Mouse (Mus musculus): ENCODE data around the gene Sfta2. TPM values are rescaled to one million over a fixed set of nuclear protein-coding genes. Genes with fewer than 3 reads are reported as not detected.

Gene Sfta2
- polyA plus RNA-seq, 1 experiment from 2014 or later = 564 TPM

DNA sequence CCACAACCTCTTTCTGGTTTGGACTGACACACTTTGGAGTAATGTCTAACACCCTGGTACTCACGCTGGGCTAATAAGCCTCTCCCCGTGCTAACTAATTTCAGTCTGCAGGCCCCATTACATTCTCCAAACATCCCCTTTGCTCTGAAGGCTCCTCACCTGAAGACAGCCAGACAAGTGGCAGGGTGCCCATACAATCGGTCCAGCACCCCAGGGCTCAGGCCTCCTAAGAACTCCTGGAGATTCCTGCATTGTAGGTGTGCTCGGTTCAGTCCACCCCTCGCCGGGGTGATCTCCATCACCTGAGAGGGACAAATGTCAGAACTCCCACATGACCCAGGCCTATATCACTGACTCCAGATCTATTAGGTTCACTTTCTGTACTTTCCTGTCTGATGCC, 71.2 kb downstream of the Sfta2 start:
- ATAC-seq (no peak), DNase-seq (ENCODE audit: low spot score) (no peak)
- Histone ChIP-seq H3K4me1 (ENCODE audit: insufficient read depth, low read depth, low read length) (0 out of 2 replicates have a peak, but pooled peaks cover 6% of the 10 kb centered on the region), H3K4me2 (replicated peaks; ENCODE audit: low read depth, low read length) (no peak overlapping the region), H3K4me3 (ENCODE audit: low read depth, low read length) (no peak overlapping the region), H3K36me3 (ENCODE audit: insufficient read depth, low read length) (no peaks in the 10 kb centered on the region), H3K27ac (ENCODE audit: low read length) (no peak overlapping the region), H3K9me3 (ENCODE audit: low read length) (no peaks in the 10 kb centered on the region), H3K27me3 (replicated peaks; ENCODE audit: insufficient read depth, low read length) (no peaks in the 10 kb centered on the region), H3K9ac (replicated peaks; ENCODE audit: low read depth) (no peak overlapping the region)
- 79% methylated on average over 6 of the region's 6 CpGs for WGBS
- TF ChIP-seq CTCF (IDR thresholded peaks at IDR 0.05) = no peak
- TF ChIP-seq EP300 (IDR thresholded peaks at IDR 0.05) = no peak

DNA sequence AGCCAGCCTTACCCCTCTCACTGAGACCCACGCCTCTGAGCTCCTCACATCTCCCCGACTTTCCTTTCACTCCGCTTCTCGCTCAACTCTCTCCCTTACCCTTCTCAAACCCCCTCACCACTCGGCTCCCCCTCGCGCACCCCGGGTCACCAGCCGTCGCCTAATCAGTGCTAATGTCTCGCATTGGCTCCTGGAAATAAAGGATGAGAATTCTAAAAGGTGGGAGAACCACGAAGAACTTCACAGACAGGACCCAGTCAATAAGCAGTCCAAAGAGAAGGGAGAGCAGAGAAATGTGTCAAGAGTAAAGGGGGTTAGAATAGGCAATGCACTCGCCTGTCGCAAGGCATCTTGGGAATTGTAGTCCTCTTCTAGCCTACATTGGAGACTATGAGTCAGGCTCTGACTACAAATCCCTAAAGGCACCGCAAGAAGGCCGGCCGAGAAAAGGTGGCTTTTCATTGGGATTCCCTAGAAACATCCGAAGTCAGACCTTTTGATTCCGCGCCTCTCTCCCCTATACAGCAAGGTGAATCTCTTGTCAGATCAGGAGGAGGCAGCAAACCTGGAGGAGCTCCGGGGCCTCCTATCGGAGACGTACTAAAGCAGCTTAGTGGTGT, 72.2 kb downstream of the Sfta2 start, which contains the start of gene Gtf2h4:
Gtf2h4 (minus strand) TSS at position 324 of the 620 bp plus-strand sequence.
- Histone ChIP-seq H3K27ac (ENCODE audit: low read length) (0 out of 2 replicates have a peak within 1 kb of the TSS, but pooled peaks have one; percentile 1), H3K4me1 (ENCODE audit: insufficient read depth, low read depth, low read length) (0 out of 2 replicates have a peak, but pooled peaks cover 6% of the 10 kb centered on the region), H3K4me2 (replicated peaks; ENCODE audit: low read depth, low read length) (peak within 1 kb of the TSS; percentile 70), H3K9ac (replicated peaks; ENCODE audit: low read depth) (peak within 1 kb of the TSS; percentile 82), H3K36me3 (ENCODE audit: insufficient read depth, low read length) (no peaks in the 10 kb centered on the region), H3K4me3 (ENCODE audit: low read depth, low read length) (peak within 1 kb of the TSS; percentile 55), H3K27me3 (replicated peaks; ENCODE audit: insufficient read depth, low read length) (no peaks in the 10 kb centered on the region), H3K9me3 (ENCODE audit: low read length) (no peaks in the 10 kb centered on the region)
- under 1% methylated on average over 23 of the region's 23 CpGs for WGBS
- DNase-seq (ENCODE audit: low spot score) (peak; percentile 98), ATAC-seq (peak; percentile 99)
- TF ChIP-seq CTCF (IDR thresholded peaks at IDR 0.05) (0 out of 2 replicates have a peak, but pooled peaks have one; percentile 26), EP300 (IDR thresholded peaks at IDR 0.05) (no peak)

DNA sequence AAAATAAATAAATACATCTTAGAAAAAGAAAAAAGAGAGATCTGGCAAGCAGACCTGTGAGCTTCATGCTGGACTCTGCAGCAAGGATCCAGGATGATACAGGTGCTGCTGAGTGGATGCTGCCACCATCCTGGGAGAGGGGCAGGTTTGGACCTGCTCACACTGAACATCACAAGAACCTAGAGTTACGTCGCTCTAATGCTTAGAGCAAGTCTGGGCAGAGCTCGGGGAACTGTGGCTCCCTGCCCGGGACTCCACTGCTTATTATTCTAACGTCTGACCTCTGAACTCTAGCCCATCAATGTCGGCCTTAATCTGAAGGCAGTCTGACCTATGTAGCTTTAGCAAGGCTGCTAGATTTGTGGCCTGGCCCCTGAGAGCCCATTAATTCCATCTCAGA, 79.2 kb downstream of the Sfta2 start:
- TF ChIP-seq CTCF (IDR thresholded peaks at IDR 0.05) (no peak), EP300 (IDR thresholded peaks at IDR 0.05) (no peak)
- WGBS = 22% methylated on average over 6 of the region's 6 CpGs
- no peaks in the 10 kb centered on the region for H3K9me3 ChIP-seq (ENCODE audit: low read length)
- no peaks in the 10 kb centered on the region for H3K4me1 ChIP-seq (ENCODE audit: insufficient read depth, low read depth, low read length)
- H3K27ac ChIP-seq (ENCODE audit: low read length) = no peak overlapping the region
- H3K36me3 ChIP-seq (ENCODE audit: insufficient read depth, low read length) = 0 out of 2 replicates have a peak, but pooled peaks cover 12% of the 10 kb centered on the region
- no peak overlapping the region for H3K4me3 ChIP-seq (ENCODE audit: low read depth, low read length)
- H3K27me3 ChIP-seq (replicated peaks; ENCODE audit: insufficient read depth, low read length) = no peaks in the 10 kb centered on the region
- no peak overlapping the region for H3K9ac ChIP-seq (replicated peaks; ENCODE audit: low read depth)
- ATAC-seq (no peak), DNase-seq (ENCODE audit: low spot score) (no peak)
- no peak overlapping the region for H3K4me2 ChIP-seq (replicated peaks; ENCODE audit: low read depth, low read length)

DNA sequence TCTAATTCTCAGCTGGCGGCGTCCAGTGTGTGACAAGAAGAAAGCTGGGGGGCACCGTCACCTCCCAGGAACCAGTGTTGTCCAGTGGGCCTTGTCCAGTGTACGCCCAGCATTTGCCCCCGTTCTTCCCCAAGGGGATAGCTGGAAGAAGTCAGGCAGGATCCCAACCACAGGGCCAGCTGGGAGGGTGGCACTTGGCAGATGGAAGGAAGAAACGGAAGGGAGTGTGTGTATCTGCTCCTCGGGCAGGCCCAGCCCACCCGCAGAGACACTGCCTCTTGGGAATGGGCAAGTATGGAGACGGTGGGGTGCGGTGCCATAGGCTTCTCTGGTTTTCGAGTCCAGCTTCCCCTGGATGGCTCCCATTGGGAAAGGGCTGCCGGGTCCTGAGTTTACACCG, 80.6 kb downstream of the Sfta2 start:
- Histone ChIP-seq H3K4me1 (ENCODE audit: insufficient read depth, low read depth, low read length) (no peaks in the 10 kb centered on the region), H3K4me3 (ENCODE audit: low read depth, low read length) (no peak overlapping the region), H3K27ac (ENCODE audit: low read length) (no peak overlapping the region), H3K27me3 (replicated peaks; ENCODE audit: insufficient read depth, low read length) (no peaks in the 10 kb centered on the region), H3K36me3 (ENCODE audit: insufficient read depth, low read length) (peaks cover 17% of the 10 kb centered on the region; the same call in 1 of the 2 replicates), H3K4me2 (replicated peaks; ENCODE audit: low read depth, low read length) (no peak overlapping the region), H3K9ac (replicated peaks; ENCODE audit: low read depth) (no peak overlapping the region), H3K9me3 (ENCODE audit: low read length) (no peaks in the 10 kb centered on the region)
- TF ChIP-seq EP300 (IDR thresholded peaks at IDR 0.05) (no peak), CTCF (IDR thresholded peaks at IDR 0.05) (no peak)
- DNase-seq (ENCODE audit: low spot score) = no peak
- WGBS = 83% methylated on average over 13 of the region's 13 CpGs
- no peak for ATAC-seq

GRCm38 (mm10) chr17:35685061-35685460, 83.7 kb downstream of the Sfta2 start:
- H3K27me3 ChIP-seq (replicated peaks; ENCODE audit: insufficient read depth, low read length) = no peaks in the 10 kb centered on the region
- no peaks in the 10 kb centered on the region for H3K4me1 ChIP-seq (ENCODE audit: insufficient read depth, low read depth, low read length)
- H3K27ac ChIP-seq (ENCODE audit: low read length) = no peak overlapping the region
- no peak for DNase-seq (ENCODE audit: low spot score)
- 74% methylated on average over 9 of the region's 9 CpGs for WGBS
- H3K36me3 ChIP-seq (ENCODE audit: insufficient read depth, low read length) = peaks cover 28% of the 10 kb centered on the region; the same call in 1 of the 2 replicates
- H3K9ac ChIP-seq (replicated peaks; ENCODE audit: low read depth) = no peak overlapping the region
- no peaks in the 10 kb centered on the region for H3K9me3 ChIP-seq (ENCODE audit: low read length)
- TF ChIP-seq EP300 (IDR thresholded peaks at IDR 0.05) = no peak
- H3K4me3 ChIP-seq (ENCODE audit: low read depth, low read length) = no peak overlapping the region
- no peak for ATAC-seq
- H3K4me2 ChIP-seq (replicated peaks; ENCODE audit: low read depth, low read length) = no peak overlapping the region

DNA sequence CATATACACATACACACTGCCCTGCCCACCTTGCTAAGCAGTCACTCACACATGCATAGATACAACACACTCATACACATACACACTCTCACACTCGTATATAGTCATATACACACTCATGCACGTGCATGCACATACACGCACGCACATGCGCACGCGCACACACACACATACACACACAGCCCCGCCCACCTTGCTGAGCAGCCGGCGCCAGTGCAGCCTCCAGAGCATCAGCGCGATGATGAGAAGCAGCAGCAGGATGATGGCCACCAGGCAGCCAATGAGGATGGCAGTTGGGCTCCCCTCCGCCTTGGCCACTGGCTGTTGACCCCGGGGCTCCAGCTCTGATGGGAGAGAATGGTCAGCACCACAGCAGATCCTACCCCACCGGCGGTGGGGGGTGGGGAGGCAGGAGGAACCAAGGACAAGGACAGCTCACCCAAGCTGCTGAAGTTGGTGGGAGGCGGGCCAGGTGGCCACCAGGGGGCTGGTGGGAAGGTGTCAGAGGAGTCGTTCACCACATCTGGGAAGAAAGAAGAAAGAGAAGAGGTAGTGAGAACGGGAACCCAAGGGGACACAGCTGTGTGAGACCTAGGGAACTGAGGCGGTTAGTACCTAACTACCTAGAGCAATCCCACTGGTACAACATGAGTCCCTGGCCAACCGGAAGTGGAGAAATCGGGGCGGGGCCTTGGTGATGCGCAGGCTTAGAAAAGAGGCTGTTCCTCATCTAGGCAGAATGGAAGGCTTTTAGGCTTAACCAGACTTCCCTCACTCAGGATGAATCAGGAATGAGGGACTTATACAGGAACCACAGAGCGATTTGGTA, 87.2 kb downstream of the Sfta2 start:
- DNase-seq (ENCODE audit: low spot score) = no peak
- 81% methylated on average over 25 of the region's 25 CpGs for WGBS
- no peaks in the 10 kb centered on the region for H3K27me3 ChIP-seq (replicated peaks; ENCODE audit: insufficient read depth, low read length)
- no peak overlapping the region for H3K4me2 ChIP-seq (replicated peaks; ENCODE audit: low read depth, low read length)
- no peak overlapping the region for H3K27ac ChIP-seq (ENCODE audit: low read length)
- TF ChIP-seq EP300 (IDR thresholded peaks at IDR 0.05) (no peak), CTCF (IDR thresholded peaks at IDR 0.05) (peak; percentile 34)
- no peak overlapping the region for H3K9ac ChIP-seq (replicated peaks; ENCODE audit: low read depth)
- no peaks in the 10 kb centered on the region for H3K4me1 ChIP-seq (ENCODE audit: insufficient read depth, low read depth, low read length)
- peaks cover 27% of the 10 kb centered on the region; the same call in 1 of the 2 replicates for H3K36me3 ChIP-seq (ENCODE audit: insufficient read depth, low read length)
- no peak for ATAC-seq
- H3K4me3 ChIP-seq (ENCODE audit: low read depth, low read length) = no peak overlapping the region
- H3K9me3 ChIP-seq (ENCODE audit: low read length) = no peaks in the 10 kb centered on the region
